24 mouse cellular contexts compared by ENCODE assay signal in the genomic region with DNA sequence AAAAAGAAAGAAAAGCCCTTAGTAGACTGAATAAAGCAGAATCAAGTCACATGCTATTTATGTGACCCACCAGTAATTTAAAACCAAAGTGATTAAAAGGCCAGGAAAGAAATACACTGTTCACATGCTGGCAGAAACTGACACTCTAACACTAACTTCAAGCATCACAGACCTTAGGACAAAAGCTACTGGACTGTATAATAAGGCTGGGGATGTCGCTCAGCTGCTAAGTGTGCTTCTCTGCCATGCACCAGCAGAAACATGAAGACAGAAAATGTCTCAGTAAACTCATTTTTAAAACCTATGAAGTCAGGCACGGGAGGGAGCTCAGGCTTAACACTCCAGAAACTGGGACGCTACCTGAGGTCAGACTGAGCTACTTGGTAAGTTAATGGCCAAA. TPM values are rescaled to one million over a fixed set of nuclear protein-coding genes. Genes with fewer than 3 reads are reported as not detected.
A peak's percentile ranks its signal among the peaks of the same experiment; 100 is the strongest.
DNase-seq lines count a peak whose midpoint lies in the region; ATAC-seq and TF ChIP-seq lines count a peak whose summit lies in the region.
"Had no signal": no experiment of that assay in that cellular context is flagged by ENCODE, and none has a peak within 500 bp of the region (broad histone marks: within the 10 kb centered on the region; RNA-seq: fewer than 3 reads in every experiment).

No protein-coding gene starts in this region.

- no peak overlapping the region for H3K4me3 ChIP-seq in kidney, embryonic 15.5 days (replicated peaks)
- no peak overlapping the region for H3K4me3 ChIP-seq in kidney, postnatal 0 days (replicated peaks; ENCODE audit: low read depth, low read length)
- H3K4me3 ChIP-seq: embryonic facial prominence, embryonic 13.5 days; embryonic facial prominence, embryonic 15.5 days; erythroblast, embryonic 14.5 days; forebrain, embryonic 10.5 days; forebrain, embryonic 12.5 days had no signal

- H3K27me3 ChIP-seq in kidney, embryonic 15.5 days, result no peaks in the 10 kb centered on the region
- no peaks in the 10 kb centered on the region for H3K27me3 ChIP-seq in kidney, postnatal 0 days (ENCODE audit: insufficient read depth, low read length)
- H3K27me3 ChIP-seq: embryonic facial prominence, embryonic 13.5 days; embryonic facial prominence, embryonic 15.5 days; forebrain, embryonic 12.5 days had no signal

- TF ChIP-seq CTCF in kidney, postnatal 0 days (IDR thresholded peaks at IDR 0.05; ENCODE audit: low read depth), result no peak

- WGBS in kidney, embryonic 15.5 days, result 65% methylated on average over 3 of the region's 3 CpGs
- 53% methylated on average over 3 of the region's 3 CpGs for WGBS in kidney, postnatal 0 days

- H3K9ac ChIP-seq in kidney, embryonic 15.5 days, result no peak overlapping the region
- no peak overlapping the region for H3K9ac ChIP-seq in kidney, postnatal 0 days (ENCODE audit: low read depth, low read length)
- H3K9ac ChIP-seq: embryonic facial prominence, embryonic 13.5 days; embryonic facial prominence, embryonic 15.5 days; forebrain, embryonic 12.5 days had no signal

- intact Hi-C loops in heart, postnatal 25 days (cut with DNase I), result no loop called here

- peak; percentile 56; the same call in 1 of the 2 replicates for ATAC-seq in kidney, embryonic 15.5 days (replicated peaks; ENCODE audit: low FRiP score)
- ATAC-seq in kidney, postnatal 0 days (replicated peaks; ENCODE audit: low FRiP score, low read depth), result no peak
- ATAC-seq: forebrain, embryonic 14.5 days had no signal

- peaks cover 83% of the 10 kb centered on the region for H3K36me3 ChIP-seq in kidney, embryonic 15.5 days
- H3K36me3 ChIP-seq in kidney, postnatal 0 days (ENCODE audit: insufficient read depth, low read length), result peaks cover 30% of the 10 kb centered on the region

- H3K4me1 ChIP-seq in kidney, embryonic 15.5 days, result no peaks in the 10 kb centered on the region
- H3K4me1 ChIP-seq in kidney, postnatal 0 days (replicated peaks; ENCODE audit: insufficient read depth, low read length), result no peaks in the 10 kb centered on the region
- H3K4me1 ChIP-seq: embryonic facial prominence, embryonic 13.5 days; embryonic facial prominence, embryonic 15.5 days; forebrain, embryonic 10.5 days; forebrain, embryonic 12.5 days had no signal

- H3K9me3 ChIP-seq in kidney, embryonic 15.5 days (replicated peaks), result no peaks in the 10 kb centered on the region
- no peaks in the 10 kb centered on the region for H3K9me3 ChIP-seq in kidney, postnatal 0 days (replicated peaks; ENCODE audit: low read length)
- H3K9me3 ChIP-seq: embryonic facial prominence, embryonic 13.5 days; embryonic facial prominence, embryonic 15.5 days; forebrain, embryonic 10.5 days; forebrain, embryonic 12.5 days had no signal

- H3K27ac ChIP-seq in kidney, embryonic 15.5 days, result no peak overlapping the region
- H3K27ac ChIP-seq in kidney, postnatal 0 days, result no peak overlapping the region
- H3K27ac ChIP-seq: embryonic facial prominence, embryonic 13.5 days; embryonic facial prominence, embryonic 15.5 days; forebrain, embryonic 10.5 days; forebrain, embryonic 12.5 days had no signal

- peak; percentile 54 for DNase-seq in heart, adult 11 months
- DNase-seq in heart, postnatal 25 days (ENCODE audit: low spot score), result no peak
- no peak for DNase-seq in kidney, adult 18-20 months
- DNase-seq in kidney, postnatal 0 days (ENCODE audit: low spot score), result peak; percentile 61
- no peak for DNase-seq in kidney, adult 8-10 months
- DNase-seq: adrenal gland, adult 2 months; adrenal gland, postnatal 10 days; adrenal gland, postnatal 25 days; cerebellum, adult 11 months; cerebellum, adult 18-20 months; cerebellum, adult 8-10 months; cerebellum, adult 9-11 months; cerebellum, postnatal 14 days; cerebellum, postnatal 36 days; embryo, embryonic 11 days had no signal

- no peak overlapping the region for H3K4me2 ChIP-seq in kidney, embryonic 15.5 days
- no peak overlapping the region for H3K4me2 ChIP-seq in kidney, postnatal 0 days (ENCODE audit: low read length)
- H3K4me2 ChIP-seq: embryonic facial prominence, embryonic 13.5 days; embryonic facial prominence, embryonic 15.5 days; forebrain, embryonic 12.5 days had no signal

RNA-seq across cellular contexts. Expression of a gene that starts 12.4 kb away (rescaled TPM):
- total RNA-seq in heart, postnatal 25 days (2021), result 100 to 1,000 TPM; 374 to 418 TPM
- polyA plus RNA-seq in kidney, embryonic 15.5 days (2015; fragmentation: Nextera tagmentation; extraction: Ambion mirVana), result 2.5 and 4.2 TPM in 2 replicates
- 3.4 and 3.5 TPM in 2 replicates for polyA plus RNA-seq in kidney, postnatal 0 days (2015; fragmentation: Nextera tagmentation; extraction: Ambion mirVana)
- total RNA-seq: common myeloid progenitor, adult 5-6 weeks had no signal
- polyA plus RNA-seq: erythroblast, embryonic 14.5 days had no signal

RNA-seq across cellular contexts. Expression of a gene that starts 14.3 kb away (rescaled TPM):
- total RNA-seq in heart, postnatal 25 days (2021), result 10 to 100 TPM; 21.0 to 21.6 TPM
- polyA plus RNA-seq in kidney, embryonic 15.5 days (2015; fragmentation: Nextera tagmentation; extraction: Ambion mirVana), result 87.0 and 87.3 TPM in 2 replicates
- 74.9 and 78.2 TPM in 2 replicates for polyA plus RNA-seq in kidney, postnatal 0 days (2015; fragmentation: Nextera tagmentation; extraction: Ambion mirVana)

RNA-seq across cellular contexts. Expression of a gene that starts 28.1 kb away (rescaled TPM):
- total RNA-seq in heart, postnatal 25 days (2021), result not detected
- 1.2 and 2.8 TPM in 2 replicates for polyA plus RNA-seq in kidney, embryonic 15.5 days (2015; fragmentation: Nextera tagmentation; extraction: Ambion mirVana)
- polyA plus RNA-seq in kidney, postnatal 0 days (2015; fragmentation: Nextera tagmentation; extraction: Ambion mirVana), result 0.64 and 0.74 TPM in 2 replicates
- total RNA-seq: MEL had no signal
- polyA plus RNA-seq: erythroblast, embryonic 14.5 days had no signal

Comparison
In these comparisons a context has a peak if more than half of its experiments do, and no peak if none do; other contexts are left out.
1. DNase-seq: peak in heart, adult 11 months (single experiment) and kidney, postnatal 0 days (single experiment); none in heart, postnatal 25 days (single experiment), kidney, adult 18-20 months (single experiment) and kidney, adult 8-10 months (0 of 2).